Mouse (Mus musculus) liver, embryonic 11.5 days (tissue): ENCODE results near the gene Fbxl22. TPM values are rescaled to one million over a fixed set of nuclear protein-coding genes. Genes with fewer than 3 reads are reported as not detected.
A peak's percentile ranks its signal among the peaks of the same experiment; 100 is the strongest.

Source experiments
- ATAC-seq: fragments of 200-750 bp; cut with Nextera tagmentation; replicated peaks from 2 replicates; pipeline ENCODE4 v1.8.0; 2017; ENCODE audit warnings: moderate number of reproducible peaks, mild to moderate bottlenecking, moderate TSS enrichment, moderate library complexity; ENCODE audit not compliant: low FRiP score
- DNase-seq: peaks from one replicate; pipeline ENCODE4 v3.0.0-alpha.2; 2017; ENCODE audit warnings: low spot score
- H3K27ac ChIP-seq: fragments of 300-500 bp; sonication (generic); 2 replicates; pipeline ENCODE4 v1.5.1; 2014; ENCODE audit warnings: mild to moderate bottlenecking, low read depth, low read length, control low read depth
- H3K27me3 ChIP-seq: fragments of 300-500 bp; sonication (generic); replicated peaks from 2 replicates; pipeline ENCODE4 v1.6.1; 2014; ENCODE audit warnings: low read length, mixed read lengths; ENCODE audit not compliant: control insufficient read depth, insufficient read depth
- H3K36me3 ChIP-seq: fragments of 300-500 bp; sonication (generic); 2 replicates; pipeline ENCODE4 v1.6.1; 2014; ENCODE audit warnings: mild to moderate bottlenecking, low read length, moderate library complexity, mixed read lengths; ENCODE audit not compliant: control insufficient read depth, insufficient read depth
- H3K4me1 ChIP-seq: fragments of 300-500 bp; sonication (generic); replicated peaks from 2 replicates; pipeline ENCODE4 v1.6.1; 2014; ENCODE audit warnings: low read length, mixed read lengths; ENCODE audit not compliant: control insufficient read depth, insufficient read depth
- H3K4me2 ChIP-seq: fragments of 300-500 bp; sonication (generic); 2 replicates; pipeline ENCODE4 v1.6.1; 2014; ENCODE audit warnings: mild to moderate bottlenecking, control low read depth, moderate library complexity
- H3K4me3 ChIP-seq: fragments of 300-500 bp; sonication (generic); 2 replicates; pipeline ENCODE4 v1.5.1; 2014; ENCODE audit warnings: low read depth, low read length, control low read depth
- H3K9ac ChIP-seq: fragments of 300-500 bp; sonication (generic); 2 replicates; pipeline ENCODE4 v1.6.1; 2014; ENCODE audit warnings: low read depth, low read length, control low read depth
- H3K9me3 ChIP-seq: fragments of 300-500 bp; sonication (generic); 2 replicates; pipeline ENCODE4 v1.6.1; 2016; ENCODE audit warnings: low read length, inconsistent platforms, mixed read lengths; ENCODE audit not compliant: control insufficient read depth
- WGBS: fragments of 180-500 bp; shearing (Covaris S2); extraction: QIAGEN DNeasy Blood & Tissue Kit; methylation state at CpG from one replicate; pipeline ENCODE4 v1.1.7; 2014; 5-methylcytosine and 5-hydroxymethylcytosine counted together
- polyA plus RNA-seq: library from polyadenylated mRNA; unstranded; fragments of >200 nt; fragmentation: Nextera tagmentation; extraction: Ambion mirVana; gene quantifications from 2 replicates; pipeline ENCODE4 v1.2.1, GENCODE M21; 2014

The Fbxl22 gene
- polyA plus RNA-seq, 1 experiment from 2014 or later = 1.3 TPM

DNA sequence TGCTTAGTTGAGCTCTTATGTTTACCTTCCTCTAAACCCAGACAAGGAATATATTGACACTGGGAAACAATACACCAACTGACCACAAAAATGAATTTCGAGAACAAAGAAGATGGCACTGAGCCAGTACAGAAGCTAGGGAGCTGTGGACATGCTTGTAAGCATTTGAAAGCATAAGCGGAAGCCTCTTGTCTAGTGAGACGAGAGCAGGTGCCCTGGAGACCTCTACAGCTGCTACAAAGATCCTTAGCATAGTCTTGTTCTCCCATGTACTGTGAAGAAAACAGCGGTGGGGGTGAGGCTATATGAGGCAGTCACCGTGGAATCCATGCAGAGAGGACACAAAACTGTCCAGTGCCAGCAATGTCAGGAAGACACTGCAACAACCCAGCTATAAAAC lies 4.5 kb upstream of the Fbxl22 start:
- H3K9ac ChIP-seq = no peak overlapping the region
- WGBS = 88% methylated on average over 5 of the region's 5 CpGs
- DNase-seq (no peak), ATAC-seq (no peak)
- no peak overlapping the region for H3K27ac ChIP-seq
- H3K36me3 ChIP-seq = peaks cover 28% of the 10 kb centered on the region
- H3K4me3 ChIP-seq = no peak overlapping the region
- no peaks in the 10 kb centered on the region for H3K27me3 ChIP-seq
- no peaks in the 10 kb centered on the region for H3K9me3 ChIP-seq
- no peaks in the 10 kb centered on the region; the same call in 1 of the 2 replicates for H3K4me1 ChIP-seq
- H3K4me2 ChIP-seq = no peak overlapping the region

GRCm38 (mm10) chr9:66518251-66518650 lies 3.9 kb upstream of the Fbxl22 start:
- Histone ChIP-seq H3K9me3 (no peaks in the 10 kb centered on the region), H3K27me3 (no peaks in the 10 kb centered on the region), H3K36me3 (peaks cover 28% of the 10 kb centered on the region), H3K27ac (no peak overlapping the region), H3K4me1 (peaks cover 2% of the 10 kb centered on the region), H3K9ac (no peak overlapping the region), H3K4me2 (no peak overlapping the region), H3K4me3 (no peak overlapping the region)
- DNase-seq (peak; percentile 10), ATAC-seq (no peak)
- WGBS = 87% methylated on average over 5 of the region's 5 CpGs

- H3K36me3 ChIP-seq = peaks cover 28% of the 10 kb centered on the region
- H3K9ac ChIP-seq = no peak overlapping the region
- ATAC-seq (no peak), DNase-seq (no peak)
- H3K4me2 ChIP-seq = no peak overlapping the region
- H3K4me3 ChIP-seq = no peak overlapping the region
- no peaks in the 10 kb centered on the region for H3K27me3 ChIP-seq
- no peak overlapping the region for H3K27ac ChIP-seq
- peaks cover 7% of the 10 kb centered on the region for H3K4me1 ChIP-seq
- 90% methylated on average over 10 of the region's 10 CpGs for WGBS
- H3K9me3 ChIP-seq = no peaks in the 10 kb centered on the region
These were observed 3.4 kb upstream of the Fbxl22 start for GRCm38 (mm10) chr9:66517746-66518145.

GRCm38 (mm10) chr9:66516296-66516940 lies 2.0 kb upstream of the Fbxl22 start:
- Histone ChIP-seq H3K9me3 (no peaks in the 10 kb centered on the region), H3K4me1 (peaks cover 11% of the 10 kb centered on the region), H3K4me2 (no peak overlapping the region), H3K4me3 (no peak overlapping the region), H3K36me3 (peaks cover 28% of the 10 kb centered on the region), H3K27ac (no peak overlapping the region), H3K9ac (no peak overlapping the region), H3K27me3 (no peaks in the 10 kb centered on the region)
- WGBS = 83% methylated on average over 6 of the region's 6 CpGs
- no peak for DNase-seq
- no peak for ATAC-seq

- H3K4me3 ChIP-seq = no peak overlapping the region
- no peak overlapping the region for H3K27ac ChIP-seq
- ATAC-seq (no peak), DNase-seq (peak; percentile 24)
- H3K9ac ChIP-seq = no peak overlapping the region
- H3K36me3 ChIP-seq = peaks cover 28% of the 10 kb centered on the region
- no peaks in the 10 kb centered on the region for H3K9me3 ChIP-seq
- 87% methylated on average over 10 of the region's 10 CpGs for WGBS
- peaks cover 14% of the 10 kb centered on the region for H3K4me1 ChIP-seq
- no peaks in the 10 kb centered on the region for H3K27me3 ChIP-seq
- H3K4me2 ChIP-seq = no peak overlapping the region
These were observed 1.4 kb upstream of the Fbxl22 start for GRCm38 (mm10) chr9:66515680-66516210.

DNA sequence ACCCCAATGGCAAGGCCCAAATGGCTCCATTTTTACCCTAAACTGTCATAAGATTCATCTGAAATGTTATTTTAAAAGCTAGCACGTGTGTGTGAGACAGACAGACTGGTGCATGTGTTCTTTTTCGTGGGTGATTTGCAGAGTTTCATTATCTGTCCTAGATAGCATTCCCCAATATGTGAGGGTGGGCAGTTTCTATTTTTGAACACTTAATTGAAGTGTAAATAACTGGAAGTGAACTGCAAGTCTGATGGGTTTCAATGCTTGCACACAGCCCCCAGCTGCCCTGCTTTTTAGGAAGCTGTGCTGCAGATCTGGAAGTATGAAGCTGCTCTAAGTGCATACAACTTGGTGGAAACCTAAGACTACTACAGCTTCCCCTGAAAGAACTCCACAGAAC lies 722 bp upstream of the Fbxl22 start:
- Histone ChIP-seq H3K4me3 (no peak overlapping the region), H3K27me3 (no peaks in the 10 kb centered on the region), H3K4me2 (no peak overlapping the region), H3K9ac (no peak overlapping the region), H3K36me3 (peaks cover 27% of the 10 kb centered on the region), H3K4me1 (peaks cover 18% of the 10 kb centered on the region), H3K27ac (peak overlapping the region; percentile 32), H3K9me3 (no peaks in the 10 kb centered on the region)
- WGBS = 45% methylated on average over 2 of the region's 2 CpGs
- no peak for ATAC-seq
- DNase-seq = no peak

DNA sequence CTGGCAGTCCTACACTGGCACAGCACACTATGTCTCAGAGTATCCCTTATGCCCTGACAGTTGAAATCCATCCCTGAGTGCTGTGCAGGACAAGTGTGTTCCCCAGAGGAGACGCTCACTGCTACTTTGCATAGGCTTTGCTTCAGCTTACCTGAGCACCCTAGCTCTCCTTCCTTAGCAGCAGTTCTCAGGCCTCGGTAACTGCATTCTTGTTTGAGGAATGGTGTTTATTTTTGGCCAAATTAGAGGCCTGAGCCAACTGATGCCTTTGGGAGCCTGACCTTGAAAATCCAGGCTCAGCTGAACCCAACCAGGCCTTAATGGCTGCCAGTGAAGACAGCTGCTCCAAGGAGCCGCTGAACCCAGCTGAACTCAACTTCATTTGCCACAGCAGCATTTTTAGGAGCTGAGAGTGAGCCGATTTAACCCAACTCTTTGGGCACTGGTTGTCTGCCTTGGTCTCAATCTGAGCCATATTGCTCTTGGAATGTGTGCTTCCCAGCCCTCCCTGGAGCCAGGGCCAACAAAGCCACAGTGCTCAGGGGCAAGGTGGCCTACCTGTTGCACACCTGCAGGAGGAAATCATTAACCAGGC lies 635 bp downstream of the Fbxl22 start:
- DNase-seq (peak; percentile 28), ATAC-seq (no peak)
- H3K4me2 ChIP-seq = peak overlapping the region; percentile 20; the same call in 1 of the 2 replicates
- no peak overlapping the region for H3K9ac ChIP-seq
- 81% methylated on average over 4 of the region's 4 CpGs for WGBS
- peaks cover 18% of the 10 kb centered on the region for H3K4me1 ChIP-seq
- no peak overlapping the region for H3K4me3 ChIP-seq
- no peaks in the 10 kb centered on the region for H3K9me3 ChIP-seq
- peaks cover 25% of the 10 kb centered on the region; the same call in 1 of the 2 replicates for H3K36me3 ChIP-seq
- no peak overlapping the region; the same call in 1 of the 2 replicates for H3K27ac ChIP-seq
- H3K27me3 ChIP-seq = no peaks in the 10 kb centered on the region

GRCm38 (mm10) chr9:66513150-66513549 lies 1.2 kb downstream of the Fbxl22 start:
- H3K9me3 ChIP-seq = no peaks in the 10 kb centered on the region
- H3K4me2 ChIP-seq = peak overlapping the region; percentile 98
- ATAC-seq = no peak
- DNase-seq = no peak
- no peaks in the 10 kb centered on the region for H3K27me3 ChIP-seq
- peaks cover 30% of the 10 kb centered on the region for H3K36me3 ChIP-seq
- H3K4me3 ChIP-seq = peak overlapping the region; percentile 76; the same call in 1 of the 2 replicates
- H3K4me1 ChIP-seq = peaks cover 18% of the 10 kb centered on the region
- peak overlapping the region; percentile 25 for H3K27ac ChIP-seq
- peak overlapping the region; percentile 92; the same call in 1 of the 2 replicates for H3K9ac ChIP-seq

- Histone ChIP-seq H3K27ac (peak overlapping the region; percentile 97), H3K9me3 (no peaks in the 10 kb centered on the region), H3K9ac (peak overlapping the region; percentile 92), H3K4me3 (peak overlapping the region; percentile 76), H3K4me2 (peak overlapping the region; percentile 98), H3K27me3 (no peaks in the 10 kb centered on the region), H3K36me3 (peaks cover 32% of the 10 kb centered on the region), H3K4me1 (peaks cover 24% of the 10 kb centered on the region)
- WGBS = 0% methylated on average over 8 of the region's 8 CpGs
- ATAC-seq (peak; percentile 81), DNase-seq (peak; percentile 83)
These were observed 2.1 kb downstream of the Fbxl22 start for GRCm38 (mm10) chr9:66512351-66512671.
